8 mouse cellular contexts compared by ENCODE assay signal in the genomic region with DNA sequence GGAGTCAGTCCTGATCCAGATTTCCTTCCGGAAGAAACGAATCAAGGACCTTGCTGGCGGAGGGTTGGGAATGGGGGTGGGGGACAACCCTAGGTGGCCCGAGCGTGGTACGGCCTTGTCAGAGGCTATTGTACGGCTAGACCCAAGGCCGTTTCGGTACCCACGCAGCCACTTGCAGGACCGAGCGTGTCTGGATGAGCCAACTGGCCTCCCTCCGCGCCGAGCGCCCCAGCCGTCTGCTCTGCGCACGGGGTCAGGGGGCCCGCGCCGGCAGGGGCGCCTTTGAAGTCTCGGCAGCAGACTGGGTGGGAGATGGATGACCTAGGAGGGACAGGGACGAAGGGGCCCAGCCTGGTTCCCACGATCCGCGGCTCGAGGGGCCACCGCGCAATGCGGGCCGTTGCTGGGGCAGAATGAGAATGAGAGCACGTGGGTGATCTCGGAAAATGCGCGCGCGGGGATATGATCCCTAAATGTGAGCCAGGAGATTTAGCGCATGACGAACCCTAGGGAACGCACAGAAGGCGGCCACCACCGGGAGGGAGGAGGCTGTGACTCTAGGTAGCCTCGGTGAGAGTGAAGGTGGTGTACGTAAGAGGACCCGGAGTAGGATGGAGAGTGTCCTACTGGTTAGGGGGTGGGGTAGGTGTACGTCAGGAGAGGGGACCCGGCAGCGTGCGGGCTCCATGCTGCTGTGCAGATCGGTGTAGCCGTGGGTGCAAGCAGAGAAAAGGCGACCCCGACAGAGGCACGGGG.
DNase-seq lines count a peak whose midpoint lies in the region; ATAC-seq and TF ChIP-seq lines count a peak whose summit lies in the region.

No protein-coding gene starts in this region.

- DNase-seq in heart, adult 11 months = peak; percentile 84
- DNase-seq in heart, adult 8-10 months (ENCODE audit: low spot score) = no peak
- DNase-seq in NIH3T3 (ENCODE audit: low read depth) (peak; percentile 34), MN1 (ENCODE audit: low spot score) (no peak)
- peak; percentile 77 for DNase-seq in embryonic facial prominence, embryonic 11.5 days (ENCODE audit: low spot score)
- DNase-seq in liver, adult 2 months (ENCODE audit: extremely low read depth, low read depth, low spot score) = no peak
- peak; percentile 81 for DNase-seq in neural tube, embryonic 11.5 days (ENCODE audit: low spot score)

- H3K9me3 ChIP-seq in embryonic facial prominence, embryonic 11.5 days (replicated peaks; ENCODE audit: control insufficient read depth, low read length) = no peaks in the 10 kb centered on the region
- no peaks in the 10 kb centered on the region for H3K9me3 ChIP-seq in hindbrain, embryonic 12.5 days (replicated peaks)
- H3K9me3 ChIP-seq in neural tube, embryonic 11.5 days (ENCODE audit: control insufficient read depth, low read length) = no peaks in the 10 kb centered on the region

- ATAC-seq in embryonic facial prominence, embryonic 11.5 days (replicated peaks; ENCODE audit: insufficient number of reproducible peaks, low FRiP score, low TSS enrichment, low read depth) = peak; percentile 89
- ATAC-seq in hindbrain, embryonic 12.5 days (ENCODE audit: low FRiP score) = peak; percentile 88
- peak; percentile 86 for ATAC-seq in neural tube, embryonic 11.5 days (ENCODE audit: insufficient read depth, low FRiP score, low TSS enrichment)

- peak overlapping the region; percentile 43 for H3K4me3 ChIP-seq in embryonic facial prominence, embryonic 11.5 days (ENCODE audit: low read depth, low read length)
- peak overlapping the region; percentile 42 for H3K4me3 ChIP-seq in hindbrain, embryonic 12.5 days
- H3K4me3 ChIP-seq in liver, adult 2 months (ENCODE audit: insufficient read depth, low read depth, low read length) = peak overlapping the region; percentile 29; the same call in 1 of the 2 replicates
- peak overlapping the region; percentile 49 for H3K4me3 ChIP-seq in neural tube, embryonic 11.5 days (ENCODE audit: low read depth, low read length)

- TF ChIP-seq CTCF in liver, adult 2 months (IDR thresholded peaks at IDR 0.05; ENCODE audit: low read depth, low read length) = no peak

- H3K79me2 ChIP-seq in liver, adult 2 months (ENCODE audit: control insufficient read depth, insufficient read depth, low read length) = no peaks in the 10 kb centered on the region

- peak overlapping the region; percentile 99 for H3K4me2 ChIP-seq in embryonic facial prominence, embryonic 11.5 days (ENCODE audit: low read depth, low read length)
- peak overlapping the region; percentile 83 for H3K4me2 ChIP-seq in hindbrain, embryonic 12.5 days (replicated peaks)
- H3K4me2 ChIP-seq in neural tube, embryonic 11.5 days (ENCODE audit: low read depth) = peak overlapping the region; percentile 96

- no peak for TF ChIP-seq POLR2A in liver, adult 2 months (IDR thresholded peaks at IDR 0.05; ENCODE audit: extremely low read depth, insufficient read depth, low read length)

- no peaks in the 10 kb centered on the region; the same call in 1 of the 2 replicates for H3K4me1 ChIP-seq in embryonic facial prominence, embryonic 11.5 days (ENCODE audit: control insufficient read depth, insufficient read depth, low read length)
- peaks cover 11% of the 10 kb centered on the region for H3K4me1 ChIP-seq in hindbrain, embryonic 12.5 days
- peaks cover 3% of the 10 kb centered on the region; the same call in 1 of the 2 replicates for H3K4me1 ChIP-seq in liver, adult 2 months (ENCODE audit: control insufficient read depth, insufficient read depth, low read length)
- H3K4me1 ChIP-seq in neural tube, embryonic 11.5 days (ENCODE audit: control insufficient read depth, insufficient read depth, low read length) = peaks cover 5% of the 10 kb centered on the region

- H3K27me3 ChIP-seq in embryonic facial prominence, embryonic 11.5 days (ENCODE audit: control insufficient read depth, insufficient read depth, low read length) = no peaks in the 10 kb centered on the region
- H3K27me3 ChIP-seq in hindbrain, embryonic 12.5 days = peaks cover 16% of the 10 kb centered on the region
- peaks cover 18% of the 10 kb centered on the region for H3K27me3 ChIP-seq in liver, adult 2 months (ENCODE audit: control insufficient read depth, insufficient read depth, low read length)
- no peaks in the 10 kb centered on the region for H3K27me3 ChIP-seq in neural tube, embryonic 11.5 days (ENCODE audit: control insufficient read depth, insufficient read depth, low read length)

- H3K9ac ChIP-seq in embryonic facial prominence, embryonic 11.5 days (replicated peaks; ENCODE audit: low read length) = peak overlapping the region; percentile 70
- H3K9ac ChIP-seq in hindbrain, embryonic 12.5 days = peak overlapping the region; percentile 67
- H3K9ac ChIP-seq in liver, adult 2 months (ENCODE audit: low read depth, low read length) = 0 out of 2 replicates have a peak overlapping the region, but pooled peaks have one; percentile 26
- peak overlapping the region; percentile 65 for H3K9ac ChIP-seq in neural tube, embryonic 11.5 days (ENCODE audit: low read length)

- peak overlapping the region; percentile 83 for H3K27ac ChIP-seq in embryonic facial prominence, embryonic 11.5 days (replicated peaks; ENCODE audit: low read depth, low read length)
- H3K27ac ChIP-seq in hindbrain, embryonic 12.5 days = peak overlapping the region; percentile 14; the same call in 1 of the 2 replicates
- no peak overlapping the region for H3K27ac ChIP-seq in liver, adult 2 months (replicated peaks; ENCODE audit: insufficient read depth, low read depth, low read length)
- H3K27ac ChIP-seq in neural tube, embryonic 11.5 days (ENCODE audit: low read depth, low read length) = peak overlapping the region; percentile 67

- 1% methylated on average over 56 of the region's 56 CpGs for WGBS in embryonic facial prominence, embryonic 11.5 days
- under 1% methylated on average over 55 of the region's 56 CpGs for WGBS in hindbrain, embryonic 12.5 days
- 1% methylated on average over 56 of the region's 56 CpGs for WGBS in liver, adult 2 months
- WGBS in neural tube, embryonic 11.5 days = under 1% methylated on average over 56 of the region's 56 CpGs

- H3K36me3 ChIP-seq in embryonic facial prominence, embryonic 11.5 days (replicated peaks; ENCODE audit: control insufficient read depth, insufficient read depth, low read depth, low read length) = no peaks in the 10 kb centered on the region
- no peaks in the 10 kb centered on the region for H3K36me3 ChIP-seq in hindbrain, embryonic 12.5 days
- H3K36me3 ChIP-seq in liver, adult 2 months (ENCODE audit: control insufficient read depth, insufficient read depth, low read length) = no peaks in the 10 kb centered on the region
- H3K36me3 ChIP-seq in neural tube, embryonic 11.5 days (ENCODE audit: control insufficient read depth, insufficient read depth, low read length) = no peaks in the 10 kb centered on the region

Comparison
In these comparisons a context has a peak if more than half of its experiments do, and no peak if none do; other contexts are left out.
1. DNase-seq: peak in heart, adult 11 months (single experiment), NIH3T3 (single experiment), embryonic facial prominence, embryonic 11.5 days (single experiment) and neural tube, embryonic 11.5 days (single experiment); none in heart, adult 8-10 months (single experiment), liver, adult 2 months (single experiment) and MN1 (single experiment).
2. Peak in every context shown above with its lines, with median percentiles within 50 percentile points of each other: ATAC-seq, H3K4me2 ChIP-seq, H3K4me3 ChIP-seq and H3K9ac ChIP-seq.